ENCODE assay signal across 8 mouse cellular contexts in genomic region chr14:55822991-55823762, GRCm38 (mm10). TPM values are rescaled to one million over a fixed set of nuclear protein-coding genes. Genes with fewer than 3 reads are reported as not detected.
DNase-seq lines count a peak whose midpoint lies in the region; ATAC-seq lines count a peak whose summit lies in the region.

TSS of gene Nfatc4 (plus strand) at chr14:55823144.

- H3K4me1 ChIP-seq in embryonic facial prominence, embryonic 12.5 days = peaks cover 20% of the 10 kb centered on the region
- H3K4me1 ChIP-seq in heart, embryonic 11.5 days (ENCODE audit: control insufficient read depth, insufficient read depth, low read length) = peaks cover 27% of the 10 kb centered on the region
- peaks cover 18% of the 10 kb centered on the region for H3K4me1 ChIP-seq in kidney, embryonic 14.5 days (ENCODE audit: control insufficient read depth, insufficient read depth, low read length)
- peaks cover 22% of the 10 kb centered on the region for H3K4me1 ChIP-seq in lung, embryonic 16.5 days (replicated peaks; ENCODE audit: control insufficient read depth, insufficient read depth, low read length)

- no peaks in the 10 kb centered on the region for H3K9me3 ChIP-seq in embryonic facial prominence, embryonic 12.5 days
- H3K9me3 ChIP-seq in heart, embryonic 11.5 days (replicated peaks; ENCODE audit: control insufficient read depth, low read length) = no peaks in the 10 kb centered on the region
- H3K9me3 ChIP-seq in kidney, embryonic 14.5 days (ENCODE audit: control insufficient read depth, low read length) = no peaks in the 10 kb centered on the region
- no peaks in the 10 kb centered on the region for H3K9me3 ChIP-seq in lung, embryonic 16.5 days (ENCODE audit: control insufficient read depth, low read length)

- H3K9ac ChIP-seq in embryonic facial prominence, embryonic 12.5 days = peak within 1 kb of the TSS; percentile 66
- peak within 1 kb of the TSS; percentile 81 for H3K9ac ChIP-seq in heart, embryonic 11.5 days (ENCODE audit: low read depth, low read length)
- H3K9ac ChIP-seq in kidney, embryonic 14.5 days (ENCODE audit: low read depth, low read length) = peak within 1 kb of the TSS; percentile 80
- H3K9ac ChIP-seq in lung, embryonic 16.5 days (ENCODE audit: low read length) = peak within 1 kb of the TSS; percentile 87

- peak within 1 kb of the TSS; percentile 100 for H3K27ac ChIP-seq in embryonic facial prominence, embryonic 12.5 days
- peak within 1 kb of the TSS; percentile 92 for H3K27ac ChIP-seq in heart, embryonic 11.5 days (ENCODE audit: low read depth, low read length)
- peak within 1 kb of the TSS; percentile 97 for H3K27ac ChIP-seq in kidney, embryonic 14.5 days (ENCODE audit: low read depth, low read length)
- H3K27ac ChIP-seq in lung, embryonic 16.5 days (ENCODE audit: low read length) = peak within 1 kb of the TSS; percentile 98

- DNase-seq in B cell, adult 2 months = peak; percentile 22 to 26
- peak; percentile 87 for DNase-seq in Muller cell, postnatal 12 days (ENCODE audit: inconsistent ontology term)
- DNase-seq in right cerebral cortex, postnatal 4 days = peak; percentile 72

- WGBS in embryonic facial prominence, embryonic 12.5 days = under 1% methylated on average over 38 of the region's 46 CpGs
- WGBS in heart, embryonic 11.5 days (ENCODE audit: insufficient replicate concordance) = under 1% methylated on average over 44 of the region's 46 CpGs
- 1% methylated on average over 31 of the region's 46 CpGs for WGBS in kidney, embryonic 14.5 days
- WGBS in lung, embryonic 16.5 days = under 1% methylated on average over 46 of the region's 46 CpGs

- no peaks in the 10 kb centered on the region for H3K27me3 ChIP-seq in embryonic facial prominence, embryonic 12.5 days
- H3K27me3 ChIP-seq in heart, embryonic 11.5 days (ENCODE audit: control insufficient read depth, insufficient read depth, low read length) = peaks cover 11% of the 10 kb centered on the region
- H3K27me3 ChIP-seq in kidney, embryonic 14.5 days (ENCODE audit: control insufficient read depth, insufficient read depth, low read length) = no peaks in the 10 kb centered on the region
- H3K27me3 ChIP-seq in lung, embryonic 16.5 days (ENCODE audit: control insufficient read depth, insufficient read depth, low read depth, low read length) = no peaks in the 10 kb centered on the region

- peak; percentile 89 for ATAC-seq in embryonic facial prominence, embryonic 12.5 days (ENCODE audit: insufficient number of reproducible peaks, insufficient read depth, low FRiP score, low TSS enrichment)
- ATAC-seq in heart, embryonic 11.5 days (replicated peaks; ENCODE audit: insufficient number of reproducible peaks, low FRiP score, low TSS enrichment) = peak; percentile 77
- ATAC-seq in kidney, embryonic 14.5 days (ENCODE audit: low FRiP score, low TSS enrichment) = peak; percentile 90
- peak; percentile 89 for ATAC-seq in lung, embryonic 16.5 days (ENCODE audit: low read depth)
- ATAC-seq in megakaryocyte progenitor cell, adult 5-6 weeks (replicated peaks; ENCODE audit: poor library complexity) = no peak

- peaks cover 14% of the 10 kb centered on the region for H3K36me3 ChIP-seq in embryonic facial prominence, embryonic 12.5 days
- no peaks in the 10 kb centered on the region for H3K36me3 ChIP-seq in heart, embryonic 11.5 days (ENCODE audit: control insufficient read depth, insufficient read depth, low read length)
- H3K36me3 ChIP-seq in kidney, embryonic 14.5 days (ENCODE audit: control insufficient read depth, insufficient read depth, low read length) = no peaks in the 10 kb centered on the region; the same call in 1 of the 2 replicates
- no peaks in the 10 kb centered on the region for H3K36me3 ChIP-seq in lung, embryonic 16.5 days (ENCODE audit: control insufficient read depth, insufficient read depth, low read length)

- H3K4me2 ChIP-seq in embryonic facial prominence, embryonic 12.5 days (replicated peaks) = peak within 1 kb of the TSS; percentile 98
- H3K4me2 ChIP-seq in heart, embryonic 11.5 days = peak within 1 kb of the TSS; percentile 94
- H3K4me2 ChIP-seq in kidney, embryonic 14.5 days (replicated peaks; ENCODE audit: low read depth, low read length) = peak within 1 kb of the TSS; percentile 81
- peak within 1 kb of the TSS; percentile 60 for H3K4me2 ChIP-seq in lung, embryonic 16.5 days (ENCODE audit: low read depth, low read length)

- H3K4me3 ChIP-seq in embryonic facial prominence, embryonic 12.5 days = peak within 1 kb of the TSS; percentile 85
- peak within 1 kb of the TSS; percentile 64 for H3K4me3 ChIP-seq in heart, embryonic 11.5 days (ENCODE audit: low read depth, low read length)
- H3K4me3 ChIP-seq in kidney, embryonic 14.5 days (ENCODE audit: low read length) = peak within 1 kb of the TSS; percentile 83
- peak within 1 kb of the TSS; percentile 69 for H3K4me3 ChIP-seq in lung, embryonic 16.5 days (ENCODE audit: low read length)

RNA-seq across cellular contexts. Expression of gene Nfatc4, which starts in this region (rescaled TPM):
- 154 and 161 TPM in 2 replicates for polyA plus RNA-seq in embryonic facial prominence, embryonic 12.5 days (2016; fragmentation: Nextera tagmentation; extraction: Ambion mirVana)
- 15.5 and 16.9 TPM in 2 replicates for polyA plus RNA-seq in heart, embryonic 11.5 days (2014; fragmentation: Nextera tagmentation; extraction: Ambion mirVana)
- polyA plus RNA-seq in kidney, embryonic 14.5 days (2014; fragmentation: Nextera tagmentation; extraction: Ambion mirVana) = 26.3 and 33.8 TPM in 2 replicates
- polyA plus RNA-seq in lung, embryonic 16.5 days (2015; fragmentation: Nextera tagmentation; extraction: Ambion mirVana) = 48.2 and 48.5 TPM in 2 replicates
- total RNA-seq in megakaryocyte progenitor cell, adult 5-6 weeks (2015) = not detected in 2 replicates
- total RNA-seq in megakaryocyte progenitor cell, adult 5-6 weeks (2017) = not detected in 2 replicates

Comparison
In these comparisons a context has a peak if more than half of its experiments do, and no peak if none do; other contexts are left out.
1. DNase-seq: peak in every context shown above with its lines; median percentile 87 in Muller cell, postnatal 12 days; 72 in right cerebral cortex, postnatal 4 days; 24 in B cell, adult 2 months.